Mouse (Mus musculus) small intestine, adult 2 months (tissue): Measurements from ENCODE around the gene Gm13288. TPM values are rescaled to one million over a fixed set of nuclear protein-coding genes. Genes with fewer than 3 reads are reported as not detected.
"Not testable (repeated sequence)": the region's sequence is repeated elsewhere in the genome, so short reads cannot be mapped to it uniquely, and the experiment has no call there.

Source experiments
- H3K27ac ChIP-seq: fragments of 200-500 bp; 2 replicates; pipeline ENCODE4 v1.5.1; 2012; ENCODE audit warnings: low read depth, low read length, control low read depth, inconsistent platforms; ENCODE audit not compliant: insufficient read depth
- H3K27me3 ChIP-seq: fragments of 200-500 bp; 2 replicates; pipeline ENCODE4 v1.6.1; 2012; ENCODE audit warnings: mild to moderate bottlenecking, moderate library complexity, low read length, inconsistent platforms; ENCODE audit not compliant: control insufficient read depth, insufficient read depth
- H3K36me3 ChIP-seq: fragments of 200-500 bp; 2 replicates; pipeline ENCODE4 v1.6.1; 2012; ENCODE audit warnings: mild to moderate bottlenecking, low read length, control low read depth, inconsistent platforms; ENCODE audit not compliant: control insufficient read depth, insufficient read depth
- H3K4me1 ChIP-seq: fragments of 200-500 bp; 2 replicates; pipeline ENCODE4 v1.6.1; 2012; ENCODE audit warnings: low read length, inconsistent platforms, mixed read lengths; ENCODE audit not compliant: control insufficient read depth, insufficient read depth, insufficient read length
- H3K4me3 ChIP-seq: fragments of 200-500 bp; 2 replicates; pipeline ENCODE4 v1.5.1; 2012; ENCODE audit warnings: low read depth, mild to moderate bottlenecking, control low read depth, inconsistent platforms, low read length, moderate library complexity
- CTCF ChIP-seq: fragments of 200-500 bp; IDR thresholded peaks from 2 replicates; pipeline ENCODE4 v1.5.1; 2012; ENCODE audit warnings: low read depth, mild to moderate bottlenecking, control low read depth, inconsistent platforms, low read length, moderate library complexity, mixed read lengths; ENCODE audit not compliant: insufficient replicate concordance, insufficient read length; ENCODE audit errors: extremely low read depth
- WGBS: fragments of 180-500 bp; shearing (Covaris S2); methylation state at CpG from one replicate; pipeline ENCODE4 v1.1.7; 2018; 5-methylcytosine and 5-hydroxymethylcytosine counted together
- polyA plus RNA-seq: library from polyadenylated mRNA; depleted of rRNA; stranded (reverse); fragments of >200 nt; gene quantifications from 2 replicates; pipeline ENCODE4 v1.2.3, GENCODE M21; 2012; rRNA removed

Gene Gm13288
- not detected in 2 replicates for polyA plus RNA-seq

DNA sequence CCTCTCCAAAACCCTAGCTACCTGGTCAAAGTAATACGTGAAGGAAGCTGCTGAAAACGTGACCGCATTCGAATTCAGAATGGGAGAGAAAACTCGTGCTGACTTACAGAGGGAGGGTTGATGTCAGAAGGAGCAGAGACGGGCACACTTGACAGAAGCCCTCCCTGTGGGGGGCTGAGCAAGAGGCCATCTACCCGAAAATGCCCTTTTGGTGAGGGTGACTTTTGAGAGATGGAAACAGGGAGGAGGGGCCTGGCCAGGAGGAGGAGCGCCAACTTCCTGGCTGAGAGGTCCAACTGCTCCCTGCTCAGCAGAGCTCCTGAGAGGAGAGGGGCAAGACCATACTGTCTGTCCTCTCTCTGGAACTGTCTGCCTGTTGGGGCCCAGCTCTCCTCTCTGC, at the start of gene Gm13288:
Gm13288 (plus strand) TSS at position 301 of the 400 bp plus-strand sequence.
- H3K4me3 ChIP-seq: peak within 1 kb of the TSS; percentile 49
- not testable (repeated sequence) for H3K27ac ChIP-seq, H3K4me1 ChIP-seq, H3K36me3 ChIP-seq, H3K27me3 ChIP-seq
- no CpG with 5 or more reads among the region's 8 CpGs for WGBS

DNA sequence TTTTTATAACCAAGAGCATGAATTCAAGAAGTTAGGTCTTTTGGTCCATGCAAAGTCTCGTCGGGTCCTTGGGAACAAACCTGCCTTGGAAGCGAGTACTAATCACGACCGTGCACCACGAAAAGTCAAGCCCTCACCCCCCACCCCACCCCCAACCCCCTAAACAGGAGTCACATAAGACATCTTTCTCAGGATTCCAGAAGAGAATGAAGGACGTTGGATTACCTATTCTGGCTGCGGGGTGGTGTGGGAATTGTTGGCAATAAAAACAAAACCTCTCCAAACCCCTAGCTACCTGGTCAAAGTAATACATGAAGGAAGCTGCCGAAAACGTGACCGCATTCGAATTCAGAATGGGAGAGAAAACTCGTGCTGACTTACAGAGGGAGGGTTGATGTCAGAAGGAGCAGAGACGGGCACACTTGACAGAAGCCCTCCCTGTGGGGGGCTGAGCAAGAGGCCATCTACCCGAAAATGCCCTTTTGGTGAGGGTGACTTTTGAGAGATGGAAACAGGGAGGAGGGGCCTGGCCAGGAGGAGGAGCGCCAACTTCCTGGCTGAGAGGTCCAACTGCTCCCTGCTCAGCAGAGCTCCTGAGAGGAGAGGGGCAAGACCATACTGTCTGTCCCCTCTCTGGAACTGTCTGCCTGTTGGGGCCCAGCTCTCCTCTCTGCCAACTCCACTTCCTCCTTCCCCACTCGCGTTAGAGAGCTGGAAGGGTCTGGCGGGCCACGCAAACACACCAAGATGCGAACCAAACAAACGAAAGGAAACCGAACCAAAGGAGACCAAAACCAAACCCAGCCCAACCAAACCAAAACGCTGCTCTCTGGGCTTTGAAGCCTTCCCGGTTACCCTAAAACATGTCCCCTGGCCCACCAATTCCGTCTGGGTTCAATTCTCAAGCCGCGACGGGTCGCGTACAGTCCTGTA, 48.5 kb upstream of the Gm13288 start:
- not testable (repeated sequence) for H3K4me1 ChIP-seq, H3K36me3 ChIP-seq, H3K27me3 ChIP-seq
- H3K27ac ChIP-seq: peak overlapping the region; percentile 83
- peak overlapping the region; percentile 75 for H3K4me3 ChIP-seq
- WGBS: 8% methylated on average over 29 of the region's 31 CpGs

DNA sequence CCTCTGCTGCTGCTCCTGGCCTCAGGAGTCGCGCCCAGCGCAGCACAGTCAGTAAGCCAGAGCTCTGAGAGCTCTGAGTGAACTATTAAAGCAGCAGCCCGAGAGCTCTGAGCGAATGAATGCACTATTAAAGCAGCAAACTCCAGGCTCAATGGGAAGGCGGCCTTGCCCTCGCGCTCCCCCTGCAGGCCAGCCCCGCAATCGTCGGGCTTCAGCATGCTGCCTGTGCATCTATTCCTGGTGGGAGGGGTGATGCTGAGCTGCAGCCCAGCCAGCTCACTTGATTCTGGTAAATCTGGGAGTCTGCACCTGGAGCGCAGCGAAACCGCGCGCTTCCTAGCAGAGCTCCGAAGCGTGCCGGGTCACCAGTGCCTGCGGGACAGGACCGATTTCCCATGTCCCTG, 47.7 kb upstream of the Gm13288 start:
- H3K27me3 ChIP-seq, H3K4me1 ChIP-seq, H3K36me3 ChIP-seq: not testable (repeated sequence)
- H3K27ac ChIP-seq: peak overlapping the region; percentile 83; the same call in 1 of the 2 replicates
- WGBS: 0% methylated on average over 21 of the region's 21 CpGs
- H3K4me3 ChIP-seq: peak overlapping the region; percentile 75
- TF ChIP-seq CTCF: peak; percentile 60

DNA sequence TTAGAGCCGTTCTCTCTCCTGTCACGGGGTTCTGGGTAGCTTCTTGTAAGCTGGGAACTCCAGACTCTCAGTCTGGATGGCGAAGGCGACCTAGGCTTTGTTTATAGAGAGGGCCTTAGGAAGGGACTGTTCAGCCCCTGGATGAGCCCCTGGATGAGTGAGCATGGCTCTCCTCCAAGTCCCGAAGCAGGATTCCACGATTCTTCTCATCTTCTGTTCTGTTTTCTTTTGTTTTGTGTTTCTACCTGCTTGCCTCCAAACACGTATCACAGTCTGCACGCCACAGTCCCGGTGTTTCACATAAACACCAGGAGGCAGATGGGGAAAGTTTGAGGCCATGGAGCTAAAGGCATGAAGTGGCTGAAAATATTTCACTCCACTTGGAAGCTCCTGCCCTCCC, 46.6 kb upstream of the Gm13288 start:
- whole genome bisulfite sequencing: 88% methylated on average over 9 of the region's 9 CpGs

DNA sequence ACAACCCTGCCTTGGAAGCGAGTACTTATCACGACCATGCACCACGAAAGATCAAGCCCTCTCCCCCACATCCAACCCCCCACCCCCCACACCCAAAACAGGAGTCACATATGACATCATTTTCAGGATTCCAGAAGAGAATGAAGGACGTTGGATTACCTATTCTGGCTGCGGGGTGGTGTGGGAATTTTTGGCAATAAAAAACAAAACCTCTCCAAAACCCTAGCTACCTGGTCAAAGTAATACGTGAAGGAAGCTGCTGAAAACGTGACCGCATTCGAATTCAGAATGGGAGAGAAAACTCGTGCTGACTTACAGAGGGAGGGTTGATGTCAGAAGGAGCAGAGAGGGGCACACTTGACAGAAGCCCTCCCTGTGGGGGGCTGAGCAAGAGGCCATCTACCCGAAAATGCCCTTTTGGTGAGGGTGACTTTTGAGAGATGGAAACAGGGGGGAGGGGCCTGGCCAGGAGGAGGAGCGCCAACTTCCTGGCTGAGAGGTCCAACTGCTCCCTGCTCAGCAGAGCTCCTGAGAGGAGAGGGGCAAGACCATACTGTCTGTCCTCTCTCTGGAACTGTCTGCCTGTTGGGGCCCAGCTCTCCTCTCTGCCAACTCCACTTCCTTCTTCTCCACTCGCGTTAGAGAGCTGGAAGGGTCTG, 45.6 kb upstream of the Gm13288 start, which contains the start of gene Gm13283:
Gm13283 (plus strand) TSS at position 510 of the 659 bp plus-strand sequence.
- not testable (repeated sequence) for H3K36me3 ChIP-seq, H3K4me1 ChIP-seq, H3K27me3 ChIP-seq, H3K27ac ChIP-seq
- 18% methylated on average over 12 of the region's 14 CpGs for WGBS
- peak within 1 kb of the TSS; percentile 55 for H3K4me3 ChIP-seq

More for the DNA sequence above, 46.6 kb upstream of the Gm13288 start:
- H3K4me3 ChIP-seq, H3K36me3 ChIP-seq, H3K4me1 ChIP-seq, H3K27ac ChIP-seq, H3K27me3 ChIP-seq: not testable (repeated sequence)

DNA sequence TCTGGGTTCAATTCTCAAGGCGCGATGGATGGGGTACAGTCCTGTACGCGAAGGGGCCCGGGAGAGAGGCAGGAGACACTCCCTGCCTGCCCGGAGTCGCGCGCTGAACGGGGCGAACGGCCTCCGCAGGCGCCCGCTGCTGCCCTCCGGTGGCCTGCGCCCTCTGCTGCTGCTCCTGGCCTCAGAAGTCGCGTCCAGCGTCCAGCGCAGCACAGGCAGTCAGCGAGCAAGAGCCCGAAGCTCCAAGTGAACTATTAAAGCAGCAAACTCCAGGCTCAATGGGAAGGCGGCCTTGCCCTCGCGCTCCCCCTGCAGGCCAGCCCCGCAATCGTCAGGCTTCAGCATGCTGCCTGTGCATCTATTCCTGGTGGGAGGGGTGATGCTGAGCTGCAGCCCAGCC, 44.9 kb upstream of the Gm13288 start:
- H3K36me3 ChIP-seq, H3K27me3 ChIP-seq, H3K27ac ChIP-seq, H3K4me1 ChIP-seq: not testable (repeated sequence)
- TF ChIP-seq CTCF: 0 out of 2 replicates have a peak, but pooled peaks have one; percentile 17
- H3K4me3 ChIP-seq: peak overlapping the region; percentile 55
- WGBS: 0% methylated on average over 23 of the region's 28 CpGs

DNA sequence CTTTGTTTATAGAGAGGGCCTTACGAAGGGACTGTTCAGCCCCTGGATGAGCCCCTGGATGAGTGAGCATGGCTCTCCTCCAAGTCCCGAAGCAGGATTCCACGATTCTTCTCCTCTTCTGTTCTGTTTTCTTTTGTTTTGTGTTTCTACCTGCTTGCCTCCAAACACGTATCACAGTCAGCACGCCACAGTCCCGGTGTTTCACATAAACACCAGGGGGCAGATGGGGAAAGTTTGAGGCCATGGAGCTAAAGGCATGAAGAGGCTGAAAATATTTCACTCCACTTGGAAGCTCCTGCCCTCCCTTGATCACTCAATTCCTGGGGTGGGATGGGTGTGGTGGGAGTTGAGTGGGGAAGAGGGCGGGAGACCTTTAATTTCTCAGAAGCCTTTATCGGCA, 43.6 kb upstream of the Gm13288 start:
- WGBS: 70% methylated on average over 6 of the region's 8 CpGs
- H3K27ac ChIP-seq, H3K27me3 ChIP-seq, H3K4me3 ChIP-seq, H3K4me1 ChIP-seq, H3K36me3 ChIP-seq: not testable (repeated sequence)

DNA sequence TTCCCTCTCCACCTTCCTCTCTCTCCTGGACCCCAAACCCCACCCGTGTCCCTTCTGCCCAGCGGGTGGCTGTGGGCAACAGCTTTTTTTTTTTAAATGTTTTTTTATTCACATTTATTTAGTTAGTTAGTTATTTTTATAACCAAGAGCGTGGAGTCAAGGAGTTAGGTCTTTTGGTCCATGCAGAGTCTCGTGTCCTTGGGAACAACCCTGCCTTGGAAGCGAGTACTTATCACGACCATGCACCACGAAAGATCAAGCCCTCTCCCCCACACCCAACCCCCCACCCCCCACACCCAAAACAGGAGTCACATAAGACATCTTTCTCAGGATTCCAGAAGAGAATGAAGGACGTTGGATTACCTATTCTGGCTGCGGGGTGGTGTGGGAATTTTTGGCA, 43.0 kb upstream of the Gm13288 start:
- not testable (repeated sequence) for H3K27ac ChIP-seq, H3K27me3 ChIP-seq, H3K4me1 ChIP-seq, H3K36me3 ChIP-seq, H3K4me3 ChIP-seq
- WGBS: 56% methylated on average over 9 of the region's 9 CpGs
